Mouse (Mus musculus) midbrain, embryonic 16.5 days (tissue): ENCODE results near the gene Dhrs7b. TPM values are rescaled to one million over a fixed set of nuclear protein-coding genes. Genes with fewer than 3 reads are reported as not detected.

Experiments used
- ATAC-seq: fragments of 200-750 bp; cut with Nextera tagmentation; 2 replicates; pipeline ENCODE4 v1.8.0; 2017; ENCODE audit warnings: moderate TSS enrichment
- H3K27ac ChIP-seq: fragments of 300-500 bp; sonication (generic); 2 replicates; pipeline ENCODE4 v1.5.1; 2014; ENCODE audit warnings: mild to moderate bottlenecking, low read length, mixed read lengths
- H3K27me3 ChIP-seq: fragments of 300-500 bp; sonication (generic); 2 replicates; pipeline ENCODE4 v1.6.1; 2014; ENCODE audit warnings: low read depth, low read length, mixed read lengths; ENCODE audit not compliant: control insufficient read depth, insufficient read depth
- H3K36me3 ChIP-seq: fragments of 300-500 bp; sonication (generic); 2 replicates; pipeline ENCODE4 v1.6.1; 2014; ENCODE audit warnings: mild to moderate bottlenecking, low read length, moderate library complexity, mixed read lengths; ENCODE audit not compliant: control insufficient read depth, insufficient read depth
- H3K4me1 ChIP-seq: fragments of 300-500 bp; sonication (generic); 2 replicates; pipeline ENCODE4 v1.6.1; 2014; ENCODE audit warnings: mild to moderate bottlenecking, low read length, mixed read lengths; ENCODE audit not compliant: control insufficient read depth, insufficient read depth
- H3K4me2 ChIP-seq: fragments of 300-500 bp; sonication (generic); 2 replicates; pipeline ENCODE4 v1.6.1; 2014; ENCODE audit warnings: mild to moderate bottlenecking, low read length, mixed read lengths
- H3K4me3 ChIP-seq: fragments of 300-500 bp; sonication (generic); 2 replicates; pipeline ENCODE4 v1.5.1; 2014; ENCODE audit warnings: low read depth, mild to moderate bottlenecking, low read length, moderate library complexity, mixed read lengths
- H3K9ac ChIP-seq: fragments of 300-500 bp; sonication (generic); 2 replicates; pipeline ENCODE4 v1.6.1; 2014; ENCODE audit warnings: low read depth, low read length, mixed read lengths
- H3K9me3 ChIP-seq: fragments of 300-500 bp; sonication (generic); replicated peaks from 2 replicates; pipeline ENCODE4 v1.6.1; 2014; ENCODE audit warnings: mild to moderate bottlenecking, low read length, mixed read lengths; ENCODE audit not compliant: control insufficient read depth, poor library complexity, severe bottlenecking
- whole genome bisulfite sequencing: fragments of 180-500 bp; shearing (Covaris S2); extraction: QIAGEN DNeasy Blood & Tissue Kit; methylation state at CpG from one replicate; pipeline ENCODE4 v1.1.7; 2014; 5-methylcytosine and 5-hydroxymethylcytosine counted together
- polyA plus RNA-seq: library from polyadenylated mRNA; unstranded; fragments of >200 nt; fragmentation: Nextera tagmentation; extraction: Ambion mirVana; gene quantifications from 2 replicates; pipeline ENCODE4 v1.2.1, GENCODE M21; 2015

The Dhrs7b gene
- polyA plus RNA-seq, 1 experiment from 2014 or later = 33.5 TPM

DNA sequence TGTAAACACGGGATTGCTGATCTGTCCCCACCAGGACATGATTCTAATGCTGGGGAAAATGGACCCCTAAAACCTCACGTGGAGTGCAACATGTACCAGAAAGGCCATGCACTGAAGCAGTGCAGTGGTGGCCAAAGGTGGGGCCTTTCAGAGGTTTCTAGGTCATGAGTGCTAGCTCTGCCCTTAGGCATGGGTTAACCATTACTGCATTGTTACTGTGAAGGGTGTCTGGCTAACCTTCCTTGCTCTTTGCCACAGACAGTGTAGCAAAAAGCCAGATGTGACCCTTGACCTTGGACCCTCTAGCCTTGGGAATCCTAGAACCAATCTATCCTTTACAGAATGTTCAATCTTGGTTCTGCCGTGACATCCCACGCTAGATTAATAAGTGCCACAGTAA, 72.1 kb downstream of the Dhrs7b start:
- ATAC-seq = no peak
- H3K4me3 ChIP-seq = no peak overlapping the region
- no peaks in the 10 kb centered on the region for H3K9me3 ChIP-seq
- H3K9ac ChIP-seq = no peak overlapping the region
- peaks cover 17% of the 10 kb centered on the region for H3K36me3 ChIP-seq
- H3K27ac ChIP-seq = no peak overlapping the region
- no peak overlapping the region for H3K4me2 ChIP-seq
- H3K4me1 ChIP-seq = no peaks in the 10 kb centered on the region
- WGBS = 84% methylated on average over 4 of the region's 4 CpGs
- no peaks in the 10 kb centered on the region for H3K27me3 ChIP-seq

DNA sequence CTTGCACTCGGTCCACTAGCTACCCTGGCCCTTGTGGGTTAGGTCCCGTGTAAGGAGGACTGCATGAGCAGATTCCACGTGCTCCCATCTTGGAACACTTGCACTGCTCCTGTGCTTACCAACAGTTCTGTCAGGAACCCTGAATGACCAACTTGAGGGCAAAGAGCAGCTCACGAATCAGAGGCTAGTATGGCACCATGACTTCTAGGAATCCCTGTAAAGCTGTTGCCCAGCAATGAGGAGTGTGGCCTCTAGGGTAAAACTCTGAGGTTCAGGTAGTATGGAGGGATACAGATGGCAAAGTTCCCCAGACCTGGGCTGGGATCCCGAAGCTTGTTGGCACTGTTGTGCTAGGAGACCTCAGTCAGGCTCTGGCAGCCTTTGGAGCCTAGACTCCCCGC, 73.2 kb downstream of the Dhrs7b start:
- Histone ChIP-seq H3K27me3 (no peaks in the 10 kb centered on the region), H3K36me3 (peaks cover 17% of the 10 kb centered on the region), H3K4me1 (no peaks in the 10 kb centered on the region), H3K9ac (no peak overlapping the region), H3K9me3 (no peaks in the 10 kb centered on the region), H3K27ac (no peak overlapping the region), H3K4me3 (no peak overlapping the region), H3K4me2 (no peak overlapping the region)
- WGBS = 91% methylated on average over 6 of the region's 6 CpGs
- ATAC-seq = no peak

DNA sequence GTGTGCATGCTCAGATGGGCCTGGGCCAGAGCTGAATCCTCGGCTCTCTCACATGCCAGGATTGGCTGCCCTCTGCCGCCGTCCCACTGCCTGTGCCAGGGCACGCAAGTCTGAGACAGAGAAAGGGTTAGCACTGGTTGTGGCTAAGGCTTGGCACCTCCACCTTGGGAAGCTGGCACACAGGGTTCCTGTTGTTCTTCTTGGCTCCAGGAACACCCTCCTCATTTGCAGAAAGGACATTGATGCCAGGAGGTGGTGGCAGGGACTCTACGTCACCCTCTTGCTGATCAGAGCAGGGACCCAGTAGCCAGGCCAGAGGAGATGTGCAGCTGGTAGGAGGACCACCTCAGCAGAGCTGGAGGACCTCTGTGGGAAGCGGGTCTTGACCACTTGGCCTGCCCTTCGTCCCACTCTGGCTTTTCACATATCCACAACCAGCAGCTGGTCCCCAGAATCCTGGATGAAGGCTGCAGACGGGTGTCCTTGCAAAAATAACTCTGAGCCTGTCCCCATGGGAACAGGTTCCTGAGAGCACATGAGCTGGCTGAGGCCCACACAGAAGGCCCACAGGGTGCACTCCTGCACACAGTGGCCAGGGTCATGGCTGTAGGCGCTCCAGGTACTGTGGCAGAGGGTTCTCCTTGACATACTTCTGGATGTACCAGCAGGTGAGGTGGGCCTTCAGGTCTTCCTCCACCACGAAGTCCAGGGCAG, 75.1 kb downstream of the Dhrs7b start:
- no peaks in the 10 kb centered on the region for H3K9me3 ChIP-seq
- 92% methylated on average over 10 of the region's 10 CpGs for WGBS
- no peak overlapping the region for H3K27ac ChIP-seq
- no peaks in the 10 kb centered on the region for H3K27me3 ChIP-seq
- H3K4me3 ChIP-seq = no peak overlapping the region
- no peak overlapping the region for H3K4me2 ChIP-seq
- peaks cover 17% of the 10 kb centered on the region for H3K36me3 ChIP-seq
- H3K9ac ChIP-seq = no peak overlapping the region
- no peak for ATAC-seq
- no peaks in the 10 kb centered on the region for H3K4me1 ChIP-seq

DNA sequence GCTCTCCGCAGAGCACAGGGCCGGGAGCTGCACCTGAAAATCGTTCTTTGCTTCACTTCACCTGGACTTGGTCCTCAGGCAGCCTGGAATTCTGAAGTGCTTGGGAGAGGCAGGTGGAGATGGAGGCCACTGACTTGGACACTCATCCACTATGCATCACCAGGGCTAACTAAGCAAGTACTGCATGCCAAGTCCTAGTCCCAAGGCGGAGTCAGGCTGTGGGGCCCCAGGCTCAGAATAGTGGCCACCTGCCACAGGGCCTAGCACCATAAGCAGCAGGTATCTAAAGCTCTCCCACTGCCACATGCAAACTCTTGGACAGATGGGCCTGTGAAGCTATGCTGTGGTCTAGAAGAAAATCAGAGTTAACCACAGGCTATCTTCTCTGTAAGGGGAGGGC, 76.0 kb downstream of the Dhrs7b start:
- H3K27me3 ChIP-seq = no peaks in the 10 kb centered on the region
- no peak overlapping the region for H3K9ac ChIP-seq
- no peak overlapping the region for H3K4me3 ChIP-seq
- H3K36me3 ChIP-seq = peaks cover 17% of the 10 kb centered on the region
- H3K27ac ChIP-seq = no peak overlapping the region
- no peak for ATAC-seq
- no peaks in the 10 kb centered on the region for H3K9me3 ChIP-seq
- H3K4me1 ChIP-seq = peaks cover 1% of the 10 kb centered on the region; the same call in 1 of the 2 replicates
- no peak overlapping the region for H3K4me2 ChIP-seq
- WGBS = 100% methylated on average over 4 of the region's 4 CpGs

DNA sequence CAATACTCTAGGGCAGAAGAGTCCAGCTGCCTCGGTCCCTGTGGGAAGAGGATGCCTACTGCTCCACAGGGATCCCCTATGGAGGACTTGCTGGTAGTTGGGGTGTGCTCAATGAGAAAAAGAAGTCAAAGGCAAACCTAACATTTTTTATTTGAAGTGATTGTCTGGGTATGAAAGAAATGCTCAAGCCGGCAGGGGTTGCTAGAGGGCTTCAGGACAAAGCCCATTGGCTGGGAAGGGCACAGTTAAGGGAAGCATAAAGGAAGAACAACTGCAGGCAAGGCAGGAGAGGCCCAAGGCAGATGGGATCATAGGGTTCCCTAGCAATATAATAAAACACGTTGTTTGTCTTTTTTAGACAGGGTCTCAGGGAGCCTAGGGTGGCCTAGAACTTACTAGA, 77.6 kb downstream of the Dhrs7b start:
- peaks cover 15% of the 10 kb centered on the region for H3K4me1 ChIP-seq

DNA sequence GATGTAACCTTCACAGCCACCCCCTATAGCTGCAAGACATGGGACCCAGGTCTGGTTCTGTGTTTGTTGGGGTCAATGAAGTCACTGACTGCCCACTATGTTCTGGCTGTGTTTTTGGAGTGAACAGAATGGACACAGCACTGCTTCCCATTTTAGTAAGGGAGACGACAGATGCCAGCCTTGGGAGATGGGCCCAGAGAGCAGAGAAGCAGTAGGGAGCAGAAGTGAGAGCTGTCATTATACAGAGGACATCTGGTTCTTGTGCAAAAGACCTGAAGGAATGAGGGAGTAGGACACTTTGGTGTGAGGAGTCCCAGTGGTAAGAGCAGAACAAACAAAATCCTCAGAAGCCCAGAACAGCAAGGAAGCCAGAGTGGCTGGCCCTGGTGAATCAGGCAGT, 79.2 kb downstream of the Dhrs7b start:
- Histone ChIP-seq H3K36me3 (peaks cover 11% of the 10 kb centered on the region), H3K4me3 (no peak overlapping the region), H3K9me3 (no peaks in the 10 kb centered on the region), H3K27ac (no peak overlapping the region), H3K4me1 (peaks cover 18% of the 10 kb centered on the region), H3K27me3 (no peaks in the 10 kb centered on the region), H3K9ac (no peak overlapping the region), H3K4me2 (no peak overlapping the region)
- ATAC-seq = no peak
- 63% methylated on average over 1 of the region's 1 CpGs for WGBS

More for the DNA sequence above, 77.6 kb downstream of the Dhrs7b start:
- 64% methylated on average over 3 of the region's 3 CpGs for WGBS
- H3K9me3 ChIP-seq = no peaks in the 10 kb centered on the region
- H3K36me3 ChIP-seq = peaks cover 17% of the 10 kb centered on the region
- H3K9ac ChIP-seq = no peak overlapping the region
- no peak overlapping the region for H3K4me2 ChIP-seq
- no peaks in the 10 kb centered on the region for H3K27me3 ChIP-seq
- H3K4me3 ChIP-seq = no peak overlapping the region
- H3K27ac ChIP-seq = no peak overlapping the region
- ATAC-seq = no peak

Other genes starting within 250 kb of the Dhrs7b start
- gene Llgl1, start 130.9 kb upstream of the Dhrs7b start, polyA plus RNA-seq = 44.4 and 46.8 TPM in 2 replicates
- gene Flii, start 103.4 kb upstream of the Dhrs7b start, polyA plus RNA-seq = 78.5 and 79.2 TPM in 2 replicates
- 23.6 and 24.6 TPM in 2 replicates for gene Mief2, start 102.2 kb upstream of the Dhrs7b start, polyA plus RNA-seq
- 8.0 and 8.4 TPM in 2 replicates for gene Top3a, start 53.3 kb upstream of the Dhrs7b start, polyA plus RNA-seq
- gene Smcr8, start 53.1 kb upstream of the Dhrs7b start, polyA plus RNA-seq = 6.0 and 6.4 TPM in 2 replicates
- gene Shmt1, start 18.9 kb upstream of the Dhrs7b start, polyA plus RNA-seq = 4.2 and 5.5 TPM in 2 replicates
- gene Tmem11, start 48.6 kb downstream of the Dhrs7b start, polyA plus RNA-seq = 53.5 and 54.5 TPM in 2 replicates
- gene Natd1, start 84.1 kb downstream of the Dhrs7b start, polyA plus RNA-seq = 24.9 and 26.5 TPM in 2 replicates
- 27.1 and 29.5 TPM in 2 replicates for gene Map2k3, start 101.4 kb downstream of the Dhrs7b start, polyA plus RNA-seq
- 3.8 TPM in 2 replicates for gene Kcnj12, start 191.9 kb downstream of the Dhrs7b start, polyA plus RNA-seq